Mouse (Mus musculus) 416B (cell line): ENCODE data around the gene Gm45233.
A peak's percentile ranks its signal among the peaks of the same experiment; 100 is the strongest.
"Not testable (repeated sequence)": the region's sequence is repeated elsewhere in the genome, so short reads cannot be mapped to it uniquely, and the experiment has no call there.

ENCODE experiments used
- DNase-seq: peaks from one replicate; pipeline ENCODE4 v3.0.0; 2011; ENCODE audit warnings: low read depth

Gene Gm45233

GRCm38 (mm10) chr7:43443917-43444293, at the start of gene Gm45233, which contains the start of gene Etfb:
TSS of gene Gm45233 (plus strand) at chr7:43444128.
TSS of gene Etfb (plus strand) at chr7:43444083.
- DNase-seq, result peak; percentile 97

GRCm38 (mm10) chr7:43399501-43399900, 44.4 kb upstream of the Gm45233 start:
- DNase-seq, result peak; percentile 69

GRCm38 (mm10) chr7:43402718-43403117, 41.2 kb upstream of the Gm45233 start:
- no peak for DNase-seq

DNA sequence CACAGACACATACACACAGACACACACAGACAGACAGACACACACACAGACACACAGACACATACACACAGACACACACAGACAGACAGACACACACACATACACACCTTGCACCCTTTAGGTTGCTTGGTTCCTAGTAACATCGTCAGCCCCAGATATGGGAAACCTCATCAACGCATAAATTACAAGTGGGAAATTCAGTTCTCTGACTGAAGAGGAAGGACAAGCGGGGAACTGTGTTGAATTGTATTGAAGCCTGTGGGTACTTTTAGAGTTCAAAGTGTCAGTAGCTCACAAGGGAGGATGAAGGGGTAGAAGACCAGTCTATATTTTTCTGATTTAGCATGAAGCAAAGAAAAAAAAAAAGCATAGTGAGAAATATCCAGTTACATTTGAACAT, 36.4 kb upstream of the Gm45233 start:
- no peak for DNase-seq

- DNase-seq, result no peak
Observed at GRCm38 (mm10) chr7:43408131-43408553, 35.8 kb upstream of the Gm45233 start, which contains the start of gene Siglecg. TSS of gene Siglecg (plus strand) at chr7:43408204.

GRCm38 (mm10) chr7:43409084-43409483, 34.8 kb upstream of the Gm45233 start:
- DNase-seq, result no peak

- DNase-seq, result not testable (repeated sequence)
Observed at GRCm38 (mm10) chr7:43411724-43412123, 32.2 kb upstream of the Gm45233 start.

GRCm38 (mm10) chr7:43417298-43417697, 26.6 kb upstream of the Gm45233 start:
- no peak for DNase-seq

- peak; percentile 80 for DNase-seq
Observed at GRCm38 (mm10) chr7:43422995-43423617, 20.8 kb upstream of the Gm45233 start.

GRCm38 (mm10) chr7:43423991-43424625, 19.8 kb upstream of the Gm45233 start:
- DNase-seq, result no peak

- no peak for DNase-seq
Observed at GRCm38 (mm10) chr7:43427406-43427805, 16.5 kb upstream of the Gm45233 start, which contains the start of gene Lim2. TSS of gene Lim2 (plus strand) at chr7:43427670.

DNA sequence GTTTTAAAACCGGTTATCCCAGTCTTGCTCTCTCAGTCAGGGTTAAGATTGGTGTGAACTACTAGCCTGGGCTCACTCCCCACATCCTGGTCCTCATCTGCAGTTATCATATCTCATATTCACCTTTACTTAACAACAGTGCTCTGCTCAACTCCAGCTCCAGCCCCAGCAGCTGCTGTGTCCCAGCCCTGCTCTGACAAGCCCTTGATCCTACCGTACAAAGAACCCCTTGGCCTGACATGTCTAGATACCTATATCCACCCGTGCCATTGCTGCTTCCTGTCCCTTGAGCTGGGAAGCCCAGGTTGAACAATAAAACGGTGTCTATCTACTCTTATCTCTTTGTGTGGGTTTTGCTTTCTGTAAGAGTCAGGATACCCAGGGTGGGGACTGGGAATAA, 14.4 kb upstream of the Gm45233 start:
- no peak for DNase-seq

- no peak for DNase-seq
Observed at GRCm38 (mm10) chr7:43432891-43433290, 11.0 kb upstream of the Gm45233 start.

- DNase-seq, result no peak
Observed at GRCm38 (mm10) chr7:43434676-43435075, 9.3 kb upstream of the Gm45233 start.

DNA sequence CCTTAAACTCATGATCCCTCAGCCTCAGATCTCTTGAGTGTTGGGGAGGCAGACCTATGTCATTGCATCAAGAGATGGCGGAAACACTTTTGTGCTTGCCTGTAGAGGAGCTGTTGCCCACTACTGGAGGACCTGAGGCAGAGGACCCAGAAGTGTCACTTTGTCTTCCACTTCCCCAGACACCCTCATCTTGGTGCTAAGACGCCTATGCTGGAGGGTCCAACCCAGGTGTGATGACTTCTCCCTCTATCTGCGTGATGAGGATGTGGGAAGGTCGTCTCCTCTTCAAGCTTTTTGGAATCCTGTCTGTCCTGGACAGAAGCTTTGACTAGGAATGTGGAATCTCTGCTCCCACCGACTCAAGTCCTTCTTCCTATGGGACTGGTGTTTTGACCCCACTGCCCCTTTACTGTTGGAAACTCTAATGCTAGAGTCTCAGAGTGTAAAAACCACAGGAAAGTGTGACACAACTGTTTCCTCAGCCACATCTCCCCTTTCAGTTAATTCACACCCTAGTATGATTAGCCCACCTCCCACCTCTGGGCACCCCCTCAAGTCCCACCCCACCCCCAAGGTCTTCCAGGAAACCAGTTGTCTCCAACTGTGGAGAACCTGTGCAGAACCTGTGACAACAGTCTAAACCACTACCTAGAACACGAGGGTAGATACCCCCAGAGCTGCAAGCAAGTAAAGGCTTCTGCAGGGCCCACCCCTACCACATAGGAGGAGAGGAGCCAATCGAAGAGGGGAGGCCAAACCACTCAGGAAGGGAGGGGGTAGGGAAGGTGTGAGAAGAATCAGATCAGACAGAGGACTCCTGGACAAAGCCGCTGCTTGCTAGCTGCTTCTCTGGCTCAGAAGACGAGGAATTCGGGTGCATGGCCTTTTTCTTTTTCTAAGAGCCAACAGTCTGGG, 7.3 kb upstream of the Gm45233 start, which contains the start of gene Nkg7:
Gene Nkg7 (plus strand): TSS at position 733 of the 915 bp plus-strand sequence.
- peak; percentile 56 for DNase-seq

DNA sequence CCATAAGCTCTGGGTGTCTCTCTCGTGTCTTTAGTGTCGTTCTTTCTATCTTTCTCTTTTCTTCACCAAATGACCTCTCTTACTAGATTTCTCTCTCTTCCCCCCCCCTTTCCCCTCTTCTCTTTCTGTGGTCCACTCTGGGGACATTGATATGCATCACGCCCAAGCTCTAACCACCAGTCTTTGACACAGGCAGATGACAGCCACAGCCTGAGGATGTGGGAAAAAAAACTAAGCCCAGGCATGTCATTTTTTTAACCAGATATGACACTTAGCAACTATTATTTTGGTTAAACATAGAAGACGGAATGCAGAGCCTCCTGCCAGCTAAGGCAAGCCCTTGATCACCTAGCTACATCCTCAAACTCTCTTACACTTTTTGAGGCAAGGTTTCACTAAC, 5.3 kb upstream of the Gm45233 start:
- peak; percentile 85 for DNase-seq

DNA sequence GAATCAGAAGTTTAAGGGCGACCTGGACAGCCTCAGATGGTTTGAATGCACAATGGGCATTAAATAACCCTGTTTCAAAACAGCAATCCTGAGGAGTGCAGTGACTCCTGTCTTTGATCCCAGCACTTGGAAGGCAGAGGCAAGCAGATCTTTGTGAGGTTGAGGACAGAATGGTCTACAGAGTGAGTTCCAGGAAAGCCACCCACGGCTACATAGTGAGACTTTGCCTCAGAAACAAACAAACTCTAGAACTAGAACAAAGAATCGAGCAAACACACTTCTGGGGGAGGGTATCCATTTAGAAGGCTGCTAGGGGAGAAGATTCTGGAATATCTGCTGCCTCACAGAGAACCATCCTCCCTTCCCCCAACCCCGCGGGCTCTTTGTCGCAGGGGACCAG, 3.4 kb upstream of the Gm45233 start, which contains the start of gene Cldnd2:
Gene Cldnd2 (plus strand): TSS at position 301 of the 400 bp plus-strand sequence.
- no peak for DNase-seq

GRCm38 (mm10) chr7:43441071-43441470, 2.9 kb upstream of the Gm45233 start:
- DNase-seq, result no peak

DNA sequence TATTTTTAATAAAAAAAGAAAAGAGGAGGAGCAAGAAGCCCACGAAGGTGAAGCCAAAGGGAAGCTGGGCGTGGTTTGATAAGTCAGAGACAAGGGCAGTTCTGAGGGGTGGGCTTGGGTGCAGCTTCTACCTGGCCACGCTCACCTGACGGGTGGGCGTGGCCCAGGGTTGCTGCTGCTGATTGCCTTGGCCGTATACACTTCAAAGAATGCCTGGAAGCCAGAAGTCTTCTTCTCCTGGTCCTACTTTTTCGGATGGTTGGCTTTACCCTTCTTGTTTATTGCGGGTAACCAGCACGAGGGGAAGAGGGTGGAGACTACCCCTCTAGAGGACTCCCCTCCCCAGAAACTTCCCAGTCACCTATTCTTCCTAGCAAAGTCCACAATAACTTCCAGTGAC, 1.2 kb upstream of the Gm45233 start:
- no peak for DNase-seq

GRCm38 (mm10) chr7:43443126-43443916, 607 bp upstream of the Gm45233 start:
- DNase-seq, result peak; percentile 87

GRCm38 (mm10) chr7:43447801-43448200, 3.9 kb downstream of the Gm45233 start:
- DNase-seq, result peak; percentile 30

DNA sequence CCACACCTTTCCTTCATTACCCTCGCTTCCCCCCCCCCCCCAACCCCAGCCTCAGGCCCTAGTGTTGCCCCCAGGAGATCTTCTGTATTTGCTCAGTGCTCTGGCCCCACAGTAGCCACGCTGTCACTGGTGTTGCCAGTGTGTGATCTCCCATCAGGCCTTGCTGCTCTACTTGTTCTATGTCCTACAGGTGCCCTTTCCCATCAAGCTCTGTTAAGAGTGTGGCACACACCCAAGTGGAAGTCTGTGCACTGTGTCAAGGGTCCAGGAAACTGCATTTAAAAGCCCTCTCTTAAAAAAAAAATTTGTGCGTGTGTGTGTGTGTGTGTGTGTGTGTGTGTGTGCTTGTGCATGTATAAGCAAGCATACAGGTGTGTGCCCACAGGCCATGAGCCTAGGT, 4.3 kb downstream of the Gm45233 start:
- DNase-seq, result no peak
